Mouse (Mus musculus) liver, adult (tissue): ENCODE data around the gene Hnrnpa3.

Source experiments
- GATA4 ChIP-seq: IDR thresholded peaks from 2 replicates; pipeline ENCODE4 v1.6.1; 2014; ENCODE audit warnings: mild to moderate bottlenecking, low read length; ENCODE audit not compliant: insufficient replicate concordance

Hnrnpa3 gene

GRCm38 (mm10) chr2:75669491-75670445 lies 10.7 kb downstream of the Hnrnpa3 start:
- TF ChIP-seq GATA4 = no peak

- TF ChIP-seq GATA4 = no peak
Observed at GRCm38 (mm10) chr2:75670446-75671336, 11.6 kb downstream of the Hnrnpa3 start.

GRCm38 (mm10) chr2:75671337-75671660 lies 12.2 kb downstream of the Hnrnpa3 start:
- TF ChIP-seq GATA4 = no peak

GRCm38 (mm10) chr2:75672561-75672960 lies 13.5 kb downstream of the Hnrnpa3 start:
- TF ChIP-seq GATA4 = no peak

GRCm38 (mm10) chr2:75676567-75676966 lies 17.5 kb downstream of the Hnrnpa3 start:
- TF ChIP-seq GATA4 = no peak

GRCm38 (mm10) chr2:75679947-75680346 lies 20.9 kb downstream of the Hnrnpa3 start:
- no peak for TF ChIP-seq GATA4

- TF ChIP-seq GATA4 = no peak
Observed at GRCm38 (mm10) chr2:75681439-75681838, 22.4 kb downstream of the Hnrnpa3 start.

GRCm38 (mm10) chr2:75682978-75683709 lies 24.1 kb downstream of the Hnrnpa3 start:
- TF ChIP-seq GATA4 = no peak

GRCm38 (mm10) chr2:75684526-75684925 lies 25.5 kb downstream of the Hnrnpa3 start:
- no peak for TF ChIP-seq GATA4

GRCm38 (mm10) chr2:75685458-75685861 lies 26.4 kb downstream of the Hnrnpa3 start:
- no peak for TF ChIP-seq GATA4

GRCm38 (mm10) chr2:75687040-75687749 lies 28.1 kb downstream of the Hnrnpa3 start:
- TF ChIP-seq GATA4 = no peak

GRCm38 (mm10) chr2:75688901-75689300 lies 29.8 kb downstream of the Hnrnpa3 start:
- no peak for TF ChIP-seq GATA4

- TF ChIP-seq GATA4 = no peak
Observed at GRCm38 (mm10) chr2:75689482-75690158, 30.6 kb downstream of the Hnrnpa3 start.

GRCm38 (mm10) chr2:75690656-75691055 lies 31.6 kb downstream of the Hnrnpa3 start:
- TF ChIP-seq GATA4 = no peak
